Mouse (Mus musculus) C2C12 (cell line): Measurements from ENCODE around the gene Xkr7.

Experiments used
- CTCF ChIP-seq: IDR thresholded peaks from one replicate; pipeline ENCODE4 v1.5.1; 2011; ENCODE audit not compliant: control insufficient read depth, insufficient read depth, insufficient read length
- MYOD1 ChIP-seq: IDR thresholded peaks from one replicate; pipeline ENCODE4 v1.6.1; 2011; ENCODE audit warnings: low read depth; ENCODE audit not compliant: control insufficient read depth, insufficient read length

DNA sequence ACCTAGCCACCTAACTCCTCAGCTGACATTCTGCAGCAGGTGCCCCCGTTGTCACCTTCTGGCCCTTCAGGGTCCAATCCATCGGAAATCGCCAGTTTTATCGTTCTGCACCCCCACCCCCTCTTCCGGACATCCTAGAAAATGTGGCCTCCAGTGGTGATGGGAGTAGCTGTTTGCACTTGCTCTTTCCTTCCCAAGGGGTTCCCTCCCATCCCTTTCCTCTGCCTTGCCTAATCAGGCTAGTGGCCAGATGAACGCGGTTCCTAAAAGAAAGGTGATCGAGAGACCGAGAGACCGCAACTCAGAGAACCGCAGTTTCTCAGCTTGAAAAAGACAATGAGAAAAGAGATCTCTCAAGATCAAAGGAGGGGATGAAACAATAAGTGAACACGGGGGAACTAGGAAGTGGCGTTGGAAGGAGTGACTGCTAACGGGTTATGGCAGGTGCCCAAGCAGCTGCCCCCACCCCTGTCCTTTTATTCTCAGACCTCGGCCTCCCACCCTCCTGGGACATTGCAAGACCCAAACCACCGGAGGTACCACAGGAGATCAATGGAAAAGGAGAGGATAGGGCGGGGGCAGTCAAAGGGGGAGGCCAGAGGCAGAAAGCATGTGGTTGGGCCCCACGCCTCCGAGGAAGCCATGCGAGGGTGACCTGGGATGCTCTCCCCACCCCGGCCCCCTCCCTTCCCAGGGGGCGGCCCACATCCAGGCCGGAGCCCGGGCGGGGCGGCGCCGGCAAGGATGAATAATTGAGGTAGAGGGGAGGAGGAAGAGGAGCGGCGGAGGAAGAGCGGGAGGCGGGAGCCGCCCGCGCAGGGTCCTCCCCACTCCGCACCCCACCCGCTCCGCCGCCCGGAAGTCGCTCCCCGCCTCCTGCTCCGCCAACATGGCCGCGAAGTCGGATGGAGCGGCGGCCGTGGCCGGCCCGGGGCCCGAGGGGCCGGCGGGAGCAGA lies at the start of gene Xkr7:
- TF ChIP-seq MYOD1 (no peak), CTCF (no peak)
